Mouse (Mus musculus) left cerebral cortex, adult 2 months (tissue): Measurements from ENCODE around the gene Acadm. TPM values are rescaled to one million over a fixed set of nuclear protein-coding genes. Genes with fewer than 3 reads are reported as not detected.

ENCODE experiments used
- DNase-seq, 2 experiments: peaks; one replicate each; pipeline ENCODE4 v3.0.0; 2021 to 2022; ENCODE audit warnings: low spot score in 2 of 2, mixed read lengths in 1 of 2; ENCODE audit errors: extremely low spot score in 1 of 2
- H3K27ac ChIP-seq: fragments of 200-600 bp; 2 replicates; pipeline ENCODE4 v1.8.1; 2022
- H3K4me3 ChIP-seq: fragments of 200-600 bp; 2 replicates; pipeline ENCODE4 v1.8.1; 2022
- CTCF ChIP-seq: fragments of 200-600 bp; IDR thresholded peaks from 2 replicates; pipeline ENCODE4 v1.8.1; 2022; ENCODE audit warnings: antibody characterized with exemption, mild to moderate bottlenecking, moderate library complexity
- intact Hi-C: fragments of 180-260 bp; cut with DNase I; formaldehyde crosslinking; loops from one replicate; pipeline ENCODE4 v1.15.1; 2025
- total RNA-seq, 2 experiments: library from RNA; stranded (reverse); gene quantifications; 2 replicates each; pipeline ENCODE4 v1.2.3; 2021

Gene Acadm
- total RNA-seq, 2 experiments from 2014 or later = 44.8 to 47.3 TPM

DNA sequence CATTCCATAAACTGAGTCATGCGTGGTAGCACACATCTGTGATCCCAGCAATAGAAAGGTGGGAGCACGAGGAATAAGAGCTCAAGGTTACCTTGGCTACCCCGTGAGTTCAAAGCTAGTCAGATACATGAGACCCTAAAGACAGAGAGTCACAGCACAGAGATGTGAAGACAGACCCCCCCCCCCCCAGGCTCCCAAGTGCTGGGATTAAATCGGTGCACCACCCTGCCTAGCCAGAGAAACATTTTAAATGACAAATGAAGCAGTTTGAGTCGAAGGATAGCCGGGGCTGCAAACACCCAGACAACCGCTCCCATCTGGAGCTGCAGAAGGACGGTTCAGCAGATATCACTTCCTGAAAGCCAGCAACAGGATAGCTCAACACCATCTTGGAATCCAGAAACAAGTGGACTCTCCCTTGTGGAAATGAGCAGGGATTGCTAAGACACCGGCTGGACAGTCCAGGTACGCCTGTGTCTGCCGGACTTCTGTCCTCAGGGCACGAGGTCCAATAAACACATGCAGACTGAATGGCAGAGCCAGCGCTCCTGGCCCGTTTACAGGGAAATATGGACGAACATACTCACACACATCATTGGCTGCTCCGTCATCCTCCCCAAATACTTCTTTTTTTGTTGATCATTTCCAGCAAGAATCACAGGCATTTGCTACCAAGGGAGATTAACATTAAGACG is 7.2 kb downstream of the Acadm start:
- intact Hi-C loops = no loop called here
- TF ChIP-seq CTCF = no peak
- Histone ChIP-seq H3K4me3 (no peak overlapping the region), H3K27ac (no peak overlapping the region)
- DNase-seq = no peak

DNA sequence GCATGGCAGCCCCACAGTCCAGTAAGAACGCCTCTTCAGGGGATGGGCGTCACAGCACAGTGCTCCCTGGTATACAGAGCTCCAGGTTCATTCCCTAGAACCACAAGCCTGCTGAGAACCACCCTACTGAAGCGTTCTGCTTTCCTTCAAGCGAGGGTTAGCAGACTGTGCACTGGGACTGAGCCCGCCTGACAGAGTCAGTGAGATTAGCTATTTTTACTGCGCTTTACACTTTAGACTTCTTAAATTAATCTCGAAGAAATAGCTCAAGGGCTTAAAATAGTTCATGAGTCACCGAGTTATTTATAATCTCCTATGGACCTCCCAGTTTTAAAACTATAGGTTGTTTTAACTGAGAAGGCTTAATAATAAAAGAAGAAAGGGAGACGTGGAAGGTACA is 8.6 kb downstream of the Acadm start:
- H3K27ac ChIP-seq = no peak overlapping the region
- no peak for TF ChIP-seq CTCF
- DNase-seq = no peak

DNA sequence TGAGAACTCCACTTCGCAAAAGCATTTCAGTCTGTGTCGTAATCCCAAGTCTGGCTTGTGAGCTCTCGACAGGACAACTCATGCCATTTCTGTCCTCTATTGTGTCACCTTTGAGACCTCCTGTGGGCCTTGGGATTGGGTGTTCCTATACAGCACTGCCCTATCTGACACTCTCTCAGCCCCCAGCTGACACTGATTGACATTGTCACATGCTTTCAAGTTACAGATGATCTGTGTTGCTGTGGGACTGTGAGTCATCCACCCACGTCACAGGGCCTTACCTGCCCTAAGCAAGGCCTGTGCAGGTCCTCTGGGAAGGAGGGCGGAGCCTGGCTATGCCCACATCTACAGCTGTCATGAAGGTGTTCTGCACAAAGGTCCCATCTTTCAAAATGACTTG is 12.0 kb downstream of the Acadm start:
- no peak for TF ChIP-seq CTCF
- H3K4me3 ChIP-seq = no peak overlapping the region
- DNase-seq = no peak
- intact Hi-C loops = no loop called here
- no peak overlapping the region for H3K27ac ChIP-seq

More for the DNA sequence above, 8.6 kb downstream of the Acadm start:
- intact Hi-C loops = no loop called here
- H3K4me3 ChIP-seq = no peak overlapping the region

DNA sequence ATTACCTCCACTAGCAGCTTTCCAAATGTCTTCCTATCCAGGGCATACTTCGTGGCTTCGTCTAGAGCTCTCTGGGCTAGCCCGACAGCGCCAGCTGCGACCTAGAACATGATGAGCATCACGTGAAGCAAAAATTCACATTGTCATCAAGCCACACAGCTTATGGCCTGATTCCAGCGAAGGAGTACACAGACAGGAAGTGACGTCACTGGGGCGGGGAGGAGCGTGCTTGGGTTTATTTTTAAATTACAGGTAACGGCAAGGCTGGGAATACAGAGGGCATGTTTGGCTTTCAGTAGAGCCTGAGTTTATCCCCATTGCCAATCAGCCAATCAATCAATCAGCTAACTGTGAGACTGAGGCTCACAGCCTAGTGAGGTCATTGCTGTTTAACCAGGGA is 14.9 kb downstream of the Acadm start:
- Histone ChIP-seq H3K27ac (no peak overlapping the region), H3K4me3 (no peak overlapping the region)
- TF ChIP-seq CTCF = no peak
- intact Hi-C loops = no loop called here
- no peak for DNase-seq

DNA sequence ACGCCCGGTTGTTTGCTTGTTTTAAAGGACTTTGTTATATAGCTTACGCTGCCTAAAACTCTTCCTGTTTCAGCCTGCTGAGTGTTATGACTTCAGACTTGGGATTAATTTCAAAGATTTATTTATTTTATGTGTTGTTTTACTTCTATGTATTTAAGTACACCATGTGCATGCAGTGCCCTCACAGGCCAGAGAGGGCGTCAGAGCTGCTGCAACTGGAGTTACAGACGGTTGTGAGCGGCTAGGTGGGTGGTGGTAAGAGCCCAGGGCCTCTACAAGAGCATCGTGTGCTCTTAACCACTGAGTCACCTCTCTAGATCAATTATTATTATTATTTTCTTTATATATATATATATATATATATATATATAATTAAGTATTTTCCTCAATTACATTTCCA is 18.1 kb downstream of the Acadm start:
- Histone ChIP-seq H3K27ac (no peak overlapping the region), H3K4me3 (no peak overlapping the region)
- TF ChIP-seq CTCF = no peak
- intact Hi-C loops = no loop called here
- DNase-seq = no peak

DNA sequence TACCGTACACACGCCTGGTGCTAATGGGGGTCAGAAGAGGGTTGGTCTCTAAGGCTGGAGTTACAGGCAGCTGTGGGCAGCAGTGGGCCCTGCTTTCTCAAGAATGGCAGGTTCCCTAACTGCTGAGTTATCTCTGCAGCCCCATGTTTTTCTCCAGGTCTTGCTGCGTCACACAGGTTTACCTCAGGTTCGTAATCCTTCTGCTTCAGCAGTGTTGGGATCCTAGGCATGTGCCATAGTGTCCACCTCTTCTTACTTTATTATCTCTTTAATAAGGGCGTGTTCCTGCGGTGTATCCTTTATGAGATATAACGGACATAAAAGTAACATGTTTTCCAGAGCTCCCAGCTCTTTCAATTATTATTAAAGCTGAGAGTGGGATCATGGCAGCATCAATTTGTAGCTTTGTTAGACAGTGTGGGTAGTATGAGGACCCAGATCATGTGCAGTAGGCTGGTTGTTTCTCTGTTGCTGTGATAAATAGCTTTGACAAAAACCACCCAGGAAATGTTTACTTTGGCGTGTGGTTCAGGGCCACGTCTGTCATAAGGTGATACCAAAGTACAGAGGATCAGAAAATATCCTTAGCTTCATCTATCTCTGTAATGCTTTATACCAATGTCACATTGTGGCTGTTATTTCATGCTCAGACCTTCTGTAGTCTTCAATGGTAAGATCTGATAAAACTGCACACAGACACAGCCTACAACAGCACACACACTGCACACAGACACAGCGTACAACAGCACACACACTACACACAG is 23.1 kb downstream of the Acadm start:
- TF ChIP-seq CTCF = no peak
- H3K27ac ChIP-seq = no peak overlapping the region
- no peak for DNase-seq
- H3K4me3 ChIP-seq = no peak overlapping the region
- intact Hi-C loops = no loop called here

DNA sequence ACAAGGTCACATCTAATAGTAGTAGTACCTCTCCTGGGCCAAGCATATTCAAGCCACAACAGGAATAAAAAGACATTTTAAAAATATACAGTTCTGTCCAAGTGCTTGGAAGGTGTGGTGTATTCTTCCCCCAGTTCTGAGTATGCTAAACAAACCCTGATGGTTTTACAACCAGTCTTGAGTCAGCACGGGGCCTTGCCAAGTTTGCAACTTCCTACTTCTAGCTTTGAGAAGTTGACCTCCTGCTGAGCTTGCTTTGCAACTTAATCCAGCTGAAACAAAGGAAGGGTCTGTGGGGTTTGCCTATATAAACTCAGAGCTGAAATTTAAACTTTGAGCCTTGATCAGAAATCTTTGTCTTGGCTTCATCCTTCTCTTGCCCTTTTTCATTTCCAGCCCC is 27.2 kb downstream of the Acadm start:
- intact Hi-C loops = no loop called here
- no peak overlapping the region for H3K27ac ChIP-seq
- DNase-seq = no peak
- no peak for TF ChIP-seq CTCF
- no peak overlapping the region for H3K4me3 ChIP-seq

DNA sequence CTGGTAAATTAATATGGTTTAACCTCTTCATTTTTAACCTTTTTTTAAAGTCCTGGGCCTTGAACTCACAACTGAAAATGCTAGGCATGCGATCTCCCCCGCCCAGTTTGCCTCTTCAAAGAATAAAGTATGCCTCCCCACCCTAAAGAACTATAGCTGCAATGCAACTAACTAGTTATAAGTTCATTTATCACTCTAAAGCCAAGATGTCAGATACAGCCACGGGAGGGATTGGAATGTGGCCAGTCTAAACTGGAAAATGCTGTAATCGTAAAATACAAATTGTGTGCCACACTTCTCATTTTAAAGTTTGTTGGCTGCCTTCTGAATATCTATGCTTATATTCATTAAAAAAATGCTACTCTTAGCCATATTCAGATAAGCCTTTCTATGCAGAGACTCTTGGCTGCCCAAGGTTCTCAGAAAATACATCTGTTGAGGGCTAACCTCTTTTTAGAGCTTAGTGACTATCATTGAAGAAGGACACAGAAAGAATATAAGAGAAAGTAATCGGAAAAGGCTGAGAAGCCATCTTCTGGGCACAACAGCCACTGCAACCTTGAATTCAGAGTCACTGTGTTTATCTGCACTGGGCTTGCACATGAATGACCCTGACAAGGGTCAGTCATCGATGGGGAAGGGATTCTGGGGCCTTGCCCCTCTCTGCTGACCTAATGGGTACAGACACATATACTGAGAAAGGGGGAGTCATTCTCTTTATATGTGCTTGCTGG is 30.8 kb downstream of the Acadm start:
- peak overlapping the region; percentile 99 for H3K27ac ChIP-seq
- DNase-seq = no peak
- TF ChIP-seq CTCF = no peak
- intact Hi-C loops = loop anchor here (1.0 kb wide), 2 partner anchors 31 to 188 kb away; partner anchors contain the start of genes Acadm and St6galnac3
- H3K4me3 ChIP-seq = peak overlapping the region; percentile 78

DNA sequence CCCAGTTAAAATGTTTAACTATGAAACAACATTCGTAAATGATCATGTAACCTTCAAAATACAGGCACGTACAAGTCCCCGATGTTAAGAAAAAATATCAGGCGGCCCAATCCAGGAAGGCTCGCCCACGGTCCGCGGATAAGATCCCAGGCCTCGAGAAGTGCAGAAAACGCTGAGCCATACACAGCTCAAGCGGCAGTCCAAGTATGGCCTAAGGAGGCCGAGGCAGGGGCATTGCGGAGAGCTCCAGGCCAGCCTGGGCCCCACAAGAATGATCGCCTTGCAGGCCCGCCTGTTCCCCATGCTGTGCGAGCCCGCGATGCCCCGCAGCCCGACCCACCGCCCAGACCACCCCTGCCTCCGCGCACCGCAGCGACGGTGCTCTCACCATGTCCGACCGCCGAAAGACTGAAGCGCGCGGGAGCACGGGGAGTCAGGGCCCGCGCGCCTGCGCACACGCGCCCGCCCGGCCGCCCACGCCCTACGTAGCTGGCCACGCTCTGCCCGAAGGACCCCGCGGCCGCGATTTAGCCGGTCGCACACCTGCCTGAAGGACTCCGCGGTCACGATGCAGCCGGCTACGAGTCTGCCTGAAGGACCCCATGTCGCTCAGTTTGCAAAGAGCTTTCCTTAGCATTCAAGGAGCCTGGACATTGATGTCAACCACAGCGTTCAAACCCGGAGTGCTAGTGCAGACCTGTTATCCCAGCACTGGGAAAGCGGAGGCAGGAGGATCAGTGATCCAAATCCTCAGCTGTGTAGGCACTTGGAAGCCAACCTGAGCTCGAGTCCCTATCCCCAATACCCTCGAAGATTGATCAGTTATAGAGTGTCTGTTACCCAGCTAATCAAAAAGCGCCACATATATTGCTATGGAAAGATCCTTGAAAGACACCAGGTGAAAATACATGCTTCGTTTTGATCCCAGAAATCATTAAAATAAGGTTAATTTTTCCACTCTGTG is 31.6 kb downstream of the Acadm start, which contains the start of gene Rabggtb:
Gene Rabggtb (minus strand): TSS at position 464 of the 964 bp plus-strand sequence.
- H3K27ac ChIP-seq = peak within 1 kb of the TSS; percentile 99
- H3K4me3 ChIP-seq = peak within 1 kb of the TSS; percentile 78
- no peak; the same call in 1 of the 2 replicates for TF ChIP-seq CTCF
- intact Hi-C loops = loop anchor here (1.0 kb wide), 2 partner anchors 31 to 188 kb away; partner anchors contain the start of genes Acadm and St6galnac3
- DNase-seq = peak; percentile 96

DNA sequence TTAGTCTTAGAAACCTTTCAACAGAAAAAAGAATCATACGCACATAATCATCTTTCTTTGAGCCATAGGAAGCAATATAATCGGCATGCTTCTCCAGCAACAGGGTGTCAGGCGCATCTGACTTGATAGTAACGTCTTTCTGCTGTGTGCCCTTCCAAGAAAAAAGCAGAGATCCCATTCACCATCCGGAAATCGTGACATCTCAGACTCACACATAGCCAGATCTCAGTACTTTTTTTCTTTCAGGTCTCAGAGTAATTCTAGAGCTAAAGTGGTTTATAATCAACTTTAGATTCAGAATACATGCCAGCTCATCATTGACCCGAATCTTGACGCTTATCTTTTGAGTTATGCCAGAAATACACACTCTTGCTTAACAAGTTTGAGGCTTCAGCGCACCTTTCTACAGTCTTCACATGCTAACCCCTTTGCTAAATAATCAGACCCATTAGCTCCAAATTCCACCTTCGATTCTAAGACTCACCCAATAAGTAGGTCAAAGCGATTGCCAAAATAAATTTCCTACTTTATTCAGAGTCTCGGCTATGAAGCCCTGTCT is 32.5 kb downstream of the Acadm start:
- peak overlapping the region; percentile 99; the same call in 1 of the 2 replicates for H3K27ac ChIP-seq

More for the DNA sequence above, 32.5 kb downstream of the Acadm start:
- no peak for TF ChIP-seq CTCF
- peak overlapping the region; percentile 78 for H3K4me3 ChIP-seq
- DNase-seq = no peak
- intact Hi-C loops = no loop called here
